Mouse (Mus musculus) left cerebral cortex, adult 18-20 months (tissue): Measurements from ENCODE around the gene Acd. TPM values are rescaled to one million over a fixed set of nuclear protein-coding genes. Genes with fewer than 3 reads are reported as not detected.

Experiments
- DNase-seq, 2 experiments: peaks; one replicate each; pipeline ENCODE4 v3.0.0; 2021 to 2022; ENCODE audit warnings: low spot score in 2 of 2, mixed read lengths in 1 of 2
- total RNA-seq, 2 experiments: library from RNA; stranded (reverse); gene quantifications; 2 replicates each; pipeline ENCODE4 v1.2.3; 2021

The Acd gene
- total RNA-seq, 2 experiments from 2014 or later = 53.7 to 57.3 TPM

DNA sequence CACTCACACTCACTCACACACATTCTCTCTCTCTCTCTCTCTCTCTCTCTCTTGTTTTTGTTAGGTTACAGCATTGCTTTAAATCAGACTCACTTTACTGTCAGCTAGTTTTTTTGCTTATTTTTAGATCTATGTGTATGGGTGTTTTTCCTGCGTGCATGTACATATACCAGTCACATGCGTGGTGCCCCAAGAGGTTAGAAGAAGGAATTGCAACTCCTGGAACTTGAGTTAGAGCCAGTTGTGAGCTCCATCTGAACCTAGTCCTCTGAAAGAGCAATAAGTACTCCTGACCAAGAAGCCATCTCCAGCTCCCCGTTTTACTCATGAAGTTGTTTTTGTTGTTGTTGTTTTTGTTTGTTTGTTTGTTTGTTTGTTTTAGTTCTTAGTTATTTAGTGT is 39.7 kb downstream of the Acd start:
- DNase-seq = no peak

DNA sequence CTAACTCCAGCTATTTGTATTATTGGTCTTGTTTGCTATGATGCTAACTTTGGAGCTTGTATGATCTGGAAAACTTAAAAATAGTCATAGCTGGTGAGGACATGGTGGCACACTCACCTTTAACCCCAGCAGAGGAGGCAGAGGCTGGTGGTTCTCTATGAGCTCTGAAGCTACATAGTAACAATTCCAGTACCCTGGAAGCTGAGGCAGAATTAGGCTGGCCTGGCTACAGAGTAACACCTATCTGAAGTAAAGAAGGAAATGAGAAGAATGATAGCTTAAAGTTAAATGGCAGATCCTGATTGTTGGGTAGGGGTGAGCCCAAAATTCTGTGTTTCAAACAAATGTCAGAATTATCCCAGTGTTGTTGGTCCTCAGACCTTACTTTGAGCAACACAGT is 43.3 kb downstream of the Acd start:
- no peak for DNase-seq

DNA sequence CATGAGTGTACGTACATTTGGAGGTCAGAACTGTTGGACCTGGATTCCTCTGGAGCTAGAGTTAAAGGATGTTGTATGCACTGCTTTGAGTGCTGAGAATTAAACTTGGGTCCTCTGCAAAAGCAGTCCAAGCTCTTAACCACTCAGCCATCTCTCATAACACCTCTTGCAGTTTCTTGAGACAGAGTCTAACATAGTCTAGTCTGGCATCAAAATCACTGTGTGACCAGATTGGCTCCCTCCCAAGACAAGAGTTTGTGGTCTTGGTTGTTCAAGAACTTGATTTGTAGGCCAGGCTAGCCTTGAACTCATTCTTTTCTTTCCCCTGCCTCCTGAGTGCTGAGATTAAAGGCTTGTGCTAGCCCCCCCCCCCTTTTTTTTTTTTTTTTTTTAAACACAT is 52.0 kb downstream of the Acd start:
- DNase-seq = no peak

Other genes starting within 250 kb of the Acd start
- gene Tppp3, start 229.6 kb downstream of the Acd start, total RNA-seq = 10 to 100 TPM; 47.0 to 48.3 TPM
- gene Zdhhc1, start 204.2 kb downstream of the Acd start, total RNA-seq = 10 to 100 TPM; 41.8 to 42.5 TPM
- gene Hsd11b2, start 182.3 kb downstream of the Acd start, total RNA-seq = not detected
- gene Atp6v0d1, start 135.1 kb downstream of the Acd start, total RNA-seq = 100 to 1,000 TPM; 306 to 326 TPM
- 10 to 100 TPM; 70.6 to 84.6 TPM for gene Ripor1, start 95.8 kb downstream of the Acd start, total RNA-seq
- 10 to 100 TPM; 68.0 to 68.4 TPM for gene Ctcf, start 64.5 kb downstream of the Acd start, total RNA-seq
- gene Agrp, start 63.7 kb downstream of the Acd start, total RNA-seq = not detected
- 10 to 100 TPM; 60.0 to 64.6 TPM for gene Carmil2, start 14.8 kb downstream of the Acd start, total RNA-seq
- gene Pard6a, start within 50 bp of the Acd start, total RNA-seq = 10 to 100 TPM; 41.2 to 46.1 TPM
- under 1 TPM in 1 of 2 experiments, not detected in 1; 0.49 TPM for gene 4933405L10Rik, start 6.6 kb upstream of the Acd start, total RNA-seq
- gene Enkd1, start 7.1 kb upstream of the Acd start, total RNA-seq = 10 to 100 TPM in 1 of 2 experiments, 1 to 10 TPM in 1; 9.5 to 11.2 TPM
- gene Gfod2, start 57.6 kb upstream of the Acd start, total RNA-seq = 10 to 100 TPM; 23.4 to 23.5 TPM
- gene Ranbp10, start 126.2 kb upstream of the Acd start, total RNA-seq = 10 to 100 TPM; 22.6 to 22.9 TPM
- under 1 TPM in 1 of 2 experiments, not detected in 1; 0.26 TPM for gene Tsnaxip1, start 126.6 kb upstream of the Acd start, total RNA-seq
- 10 to 100 TPM; 14.1 to 18.1 TPM for gene Cenpt, start 152.2 kb upstream of the Acd start, total RNA-seq
- 10 to 100 TPM; 40.8 to 41.6 TPM for gene Thap11, start 154.0 kb upstream of the Acd start, total RNA-seq
- 10 to 100 TPM; 24.8 to 29.0 TPM for gene Nutf2, start 159.5 kb upstream of the Acd start, total RNA-seq
- gene Edc4, start 179.8 kb upstream of the Acd start, total RNA-seq = 10 to 100 TPM; 62.8 to 65.0 TPM
- gene Nrn1l, start 192.5 kb upstream of the Acd start, total RNA-seq = 1 to 10 TPM; 3.6 to 4.1 TPM
- 1 to 10 TPM; 6.6 to 7.6 TPM for gene Pskh1, start 199.3 kb upstream of the Acd start, total RNA-seq
- 1 to 10 TPM; 1.9 to 2.4 TPM for gene Ctrl, start 232.8 kb upstream of the Acd start, total RNA-seq
- gene Psmb10, start 237.3 kb upstream of the Acd start, total RNA-seq = 10 to 100 TPM; 92.9 to 93.3 TPM
- gene Lcat, start 242.3 kb upstream of the Acd start, total RNA-seq = 10 to 100 TPM; 22.8 to 26.4 TPM